Mouse (Mus musculus): ENCODE results near the gene 1700016K19Rik. TPM values are rescaled to one million over a fixed set of nuclear protein-coding genes. Genes with fewer than 3 reads are reported as not detected.

The 1700016K19Rik gene
- polyA plus RNA-seq, 1 experiment = not detected

GRCm38 (mm10) chr11:75978051-75978450, 21.7 kb upstream of the 1700016K19Rik start:
- Histone ChIP-seq H3K27ac (ENCODE audit: insufficient read depth, low read length) (no peak overlapping the region), H3K4me3 (ENCODE audit: low read depth, low read length) (no peak overlapping the region), H3K9ac (ENCODE audit: low read depth, poor library complexity, severe bottlenecking) (no peak overlapping the region), H3K36me3 (ENCODE audit: control insufficient read depth, insufficient read depth, low read length, poor library complexity, severe bottlenecking) (no peaks in the 10 kb centered on the region), H3K27me3 (ENCODE audit: control insufficient read depth, insufficient read depth, low read length, poor library complexity, severe bottlenecking) (no peaks in the 10 kb centered on the region), H3K4me1 (ENCODE audit: control insufficient read depth, insufficient read depth, low read length) (no peaks in the 10 kb centered on the region), H3K9me3 (replicated peaks; ENCODE audit: control insufficient read depth, insufficient read depth, low read length, poor library complexity, severe bottlenecking) (peaks cover 4% of the 10 kb centered on the region)
- TF ChIP-seq POLR2A (IDR thresholded peaks at IDR 0.05; ENCODE audit: insufficient read depth, low read length) (no peak), EP300 (IDR thresholded peaks at IDR 0.05; ENCODE audit: insufficient read depth, low read depth, low read length) (no peak), CTCF (IDR thresholded peaks at IDR 0.05; ENCODE audit: low read depth, low read length) (no peak)

- no peak overlapping the region for H3K27ac ChIP-seq (ENCODE audit: insufficient read depth, low read length)
- H3K27me3 ChIP-seq (ENCODE audit: control insufficient read depth, insufficient read depth, low read length, poor library complexity, severe bottlenecking) = no peaks in the 10 kb centered on the region
- H3K4me1 ChIP-seq (ENCODE audit: control insufficient read depth, insufficient read depth, low read length) = no peaks in the 10 kb centered on the region
- no peak for TF ChIP-seq EP300 (IDR thresholded peaks at IDR 0.05; ENCODE audit: insufficient read depth, low read depth, low read length)
- no peaks in the 10 kb centered on the region for H3K36me3 ChIP-seq (ENCODE audit: control insufficient read depth, insufficient read depth, low read length, poor library complexity, severe bottlenecking)
- no peaks in the 10 kb centered on the region for H3K9me3 ChIP-seq (replicated peaks; ENCODE audit: control insufficient read depth, insufficient read depth, low read length, poor library complexity, severe bottlenecking)
- no peak overlapping the region for H3K9ac ChIP-seq (ENCODE audit: low read depth, poor library complexity, severe bottlenecking)
- H3K4me3 ChIP-seq (ENCODE audit: low read depth, low read length) = no peak overlapping the region
These were observed 19.3 kb upstream of the 1700016K19Rik start for GRCm38 (mm10) chr11:75980413-75980812.

- no peak overlapping the region for H3K27ac ChIP-seq (ENCODE audit: insufficient read depth, low read length)
- H3K4me1 ChIP-seq (ENCODE audit: control insufficient read depth, insufficient read depth, low read length) = no peaks in the 10 kb centered on the region
- H3K9me3 ChIP-seq (replicated peaks; ENCODE audit: control insufficient read depth, insufficient read depth, low read length, poor library complexity, severe bottlenecking) = no peaks in the 10 kb centered on the region
- H3K4me3 ChIP-seq (ENCODE audit: low read depth, low read length) = no peak overlapping the region
- H3K27me3 ChIP-seq (ENCODE audit: control insufficient read depth, insufficient read depth, low read length, poor library complexity, severe bottlenecking) = no peaks in the 10 kb centered on the region
- H3K9ac ChIP-seq (ENCODE audit: low read depth, poor library complexity, severe bottlenecking) = no peak overlapping the region
- no peaks in the 10 kb centered on the region for H3K36me3 ChIP-seq (ENCODE audit: control insufficient read depth, insufficient read depth, low read length, poor library complexity, severe bottlenecking)
- TF ChIP-seq EP300 (IDR thresholded peaks at IDR 0.05; ENCODE audit: insufficient read depth, low read depth, low read length) = no peak
- no peak for TF ChIP-seq POLR2A (IDR thresholded peaks at IDR 0.05; ENCODE audit: insufficient read depth, low read length)
- TF ChIP-seq CTCF (IDR thresholded peaks at IDR 0.05; ENCODE audit: low read depth, low read length) = no peak
These were observed 16.5 kb upstream of the 1700016K19Rik start for GRCm38 (mm10) chr11:75983194-75983593.

GRCm38 (mm10) chr11:75984581-75984980, 15.1 kb upstream of the 1700016K19Rik start:
- H3K27ac ChIP-seq (ENCODE audit: insufficient read depth, low read length) = no peak overlapping the region

GRCm38 (mm10) chr11:75985948-75986347, 13.8 kb upstream of the 1700016K19Rik start:
- H3K27ac ChIP-seq (ENCODE audit: insufficient read depth, low read length) = no peak overlapping the region
- no peaks in the 10 kb centered on the region for H3K9me3 ChIP-seq (replicated peaks; ENCODE audit: control insufficient read depth, insufficient read depth, low read length, poor library complexity, severe bottlenecking)
- TF ChIP-seq EP300 (IDR thresholded peaks at IDR 0.05; ENCODE audit: insufficient read depth, low read depth, low read length) (no peak), CTCF (IDR thresholded peaks at IDR 0.05; ENCODE audit: low read depth, low read length) (no peak), POLR2A (IDR thresholded peaks at IDR 0.05; ENCODE audit: insufficient read depth, low read length) (no peak)
- no peaks in the 10 kb centered on the region for H3K36me3 ChIP-seq (ENCODE audit: control insufficient read depth, insufficient read depth, low read length, poor library complexity, severe bottlenecking)
- H3K4me3 ChIP-seq (ENCODE audit: low read depth, low read length) = no peak overlapping the region
- no peak overlapping the region for H3K9ac ChIP-seq (ENCODE audit: low read depth, poor library complexity, severe bottlenecking)
- no peaks in the 10 kb centered on the region for H3K4me1 ChIP-seq (ENCODE audit: control insufficient read depth, insufficient read depth, low read length)
- no peaks in the 10 kb centered on the region for H3K27me3 ChIP-seq (ENCODE audit: control insufficient read depth, insufficient read depth, low read length, poor library complexity, severe bottlenecking)

More at GRCm38 (mm10) chr11:75984581-75984980, 15.1 kb upstream of the 1700016K19Rik start:
- Histone ChIP-seq H3K36me3 (ENCODE audit: control insufficient read depth, insufficient read depth, low read length, poor library complexity, severe bottlenecking) (no peaks in the 10 kb centered on the region), H3K9ac (ENCODE audit: low read depth, poor library complexity, severe bottlenecking) (no peak overlapping the region), H3K9me3 (replicated peaks; ENCODE audit: control insufficient read depth, insufficient read depth, low read length, poor library complexity, severe bottlenecking) (no peaks in the 10 kb centered on the region), H3K4me1 (ENCODE audit: control insufficient read depth, insufficient read depth, low read length) (no peaks in the 10 kb centered on the region), H3K27me3 (ENCODE audit: control insufficient read depth, insufficient read depth, low read length, poor library complexity, severe bottlenecking) (no peaks in the 10 kb centered on the region), H3K4me3 (ENCODE audit: low read depth, low read length) (no peak overlapping the region)
- TF ChIP-seq EP300 (IDR thresholded peaks at IDR 0.05; ENCODE audit: insufficient read depth, low read depth, low read length) = no peak
- TF ChIP-seq POLR2A (IDR thresholded peaks at IDR 0.05; ENCODE audit: insufficient read depth, low read length) = no peak
- no peak for TF ChIP-seq CTCF (IDR thresholded peaks at IDR 0.05; ENCODE audit: low read depth, low read length)

GRCm38 (mm10) chr11:75990965-75991835, 8.5 kb upstream of the 1700016K19Rik start:
- Histone ChIP-seq H3K4me1 (ENCODE audit: control insufficient read depth, insufficient read depth, low read length) (no peaks in the 10 kb centered on the region), H3K4me3 (ENCODE audit: low read depth, low read length) (no peak overlapping the region), H3K27ac (ENCODE audit: insufficient read depth, low read length) (no peak overlapping the region), H3K27me3 (ENCODE audit: control insufficient read depth, insufficient read depth, low read length, poor library complexity, severe bottlenecking) (0 out of 2 replicates have a peak, but pooled peaks cover 3% of the 10 kb centered on the region), H3K36me3 (ENCODE audit: control insufficient read depth, insufficient read depth, low read length, poor library complexity, severe bottlenecking) (no peaks in the 10 kb centered on the region), H3K9ac (ENCODE audit: low read depth, poor library complexity, severe bottlenecking) (no peak overlapping the region), H3K9me3 (replicated peaks; ENCODE audit: control insufficient read depth, insufficient read depth, low read length, poor library complexity, severe bottlenecking) (no peaks in the 10 kb centered on the region)
- no peak for TF ChIP-seq EP300 (IDR thresholded peaks at IDR 0.05; ENCODE audit: insufficient read depth, low read depth, low read length)
- no peak for TF ChIP-seq CTCF (IDR thresholded peaks at IDR 0.05; ENCODE audit: low read depth, low read length)
- no peak for TF ChIP-seq POLR2A (IDR thresholded peaks at IDR 0.05; ENCODE audit: insufficient read depth, low read length)

Measured in ES-Bruce4 (cell line).